Mouse (Mus musculus) MEL (cell line): ENCODE results near the gene Tulp4. TPM values are rescaled to one million over a fixed set of nuclear protein-coding genes. Genes with fewer than 3 reads are reported as not detected.

Experiments
- DNase-seq: peaks from one replicate; pipeline ENCODE4 v3.0.0; 2011; ENCODE audit warnings: low read depth, low spot score
- H3K27ac ChIP-seq: 2 replicates; pipeline ENCODE4 v1.5.1; 2012; ENCODE audit warnings: low read depth, mild to moderate bottlenecking, control low read depth, low read length, moderate library complexity; ENCODE audit not compliant: control insufficient read depth
- H3K27me3 ChIP-seq, 2 experiments: fragments of 150-350 bp in 1 of 2; sonication (generic) in 1 of 2; 2 replicates each; pipeline ENCODE4 v1.6.1; 2012; ENCODE audit warnings: low read length in 2 of 2, mild to moderate bottlenecking in 2 of 2, improper control_type of control experiment in 1 of 2, moderate library complexity in 1 of 2; ENCODE audit not compliant: insufficient read depth in 2 of 2, control insufficient read depth in 1 of 2
- H3K36me3 ChIP-seq, 2 experiments: 2 replicates each; pipeline ENCODE4 v1.6.1; 2012 to 2014; ENCODE audit warnings: low read length in 2 of 2, improper control_type of control experiment in 1 of 2, inconsistent platforms in 1 of 2, mild to moderate bottlenecking in 1 of 2; ENCODE audit not compliant: insufficient read depth in 2 of 2, control insufficient read depth in 1 of 2
- H3K4me1 ChIP-seq, 2 experiments: fragments of 150-350 bp in 1 of 2; sonication (generic) in 1 of 2; 2 replicates each; pipeline ENCODE4 v1.6.1; 2012; ENCODE audit warnings: low read length in 2 of 2, improper control_type of control experiment in 1 of 2, mild to moderate bottlenecking in 1 of 2; ENCODE audit not compliant: insufficient read depth in 2 of 2, control insufficient read depth in 1 of 2
- H3K4me3 ChIP-seq, 2 experiments: fragments of 150-350 bp in 1 of 2; sonication (generic) in 1 of 2; 2 replicates each; pipeline ENCODE4 v1.5.1; 2012; ENCODE audit warnings: low read depth in 2 of 2, low read length in 2 of 2, mild to moderate bottlenecking in 2 of 2, moderate library complexity in 2 of 2, control low read depth in 1 of 2, improper control_type of control experiment in 1 of 2; ENCODE audit not compliant: control insufficient read depth in 1 of 2, insufficient read depth in 1 of 2
- H3K79me2 ChIP-seq: 2 replicates; pipeline ENCODE4 v1.6.1; 2012; ENCODE audit warnings: mild to moderate bottlenecking, low read length, moderate library complexity; ENCODE audit not compliant: control insufficient read depth, poor library complexity, insufficient read depth
- H3K9ac ChIP-seq: 2 replicates; pipeline ENCODE4 v1.6.1; 2012; ENCODE audit warnings: low read depth, mild to moderate bottlenecking, control low read depth, low read length, moderate library complexity; ENCODE audit not compliant: control insufficient read depth, poor library complexity, severe bottlenecking
- H3K9me3 ChIP-seq: fragments of 150-350 bp; sonication (generic); replicated peaks from 2 replicates; pipeline ENCODE4 v1.6.1; 2012; ENCODE audit warnings: mild to moderate bottlenecking, low read length, improper control_type of control experiment, moderate library complexity; ENCODE audit not compliant: insufficient read depth
- BHLHE40 ChIP-seq: IDR thresholded peaks from 2 replicates; pipeline ENCODE4 v1.6.1; 2012; ENCODE audit warnings: low read depth, mild to moderate bottlenecking, inconsistent platforms, low read length, improper control_type of control experiment, borderline replicate concordance
- CHD1 ChIP-seq: IDR thresholded peaks from 2 replicates; pipeline ENCODE4 v1.6.1; 2012; ENCODE audit warnings: low read depth, mild to moderate bottlenecking, inconsistent platforms, low read length, improper control_type of control experiment
- ELF1 ChIP-seq: IDR thresholded peaks from 2 replicates; pipeline ENCODE4 v1.6.1; 2014; ENCODE audit warnings: low read depth, mild to moderate bottlenecking, inconsistent platforms, low read length, improper control_type of control experiment, moderate library complexity
- EP300 ChIP-seq, 2 experiments: IDR thresholded peaks; 2 replicates each; pipeline ENCODE4 v1.6.1; 2011; ENCODE audit warnings: improper control_type of control experiment in 2 of 2, low read length in 2 of 2, low read depth in 1 of 2, mild to moderate bottlenecking in 1 of 2
- HCFC1 ChIP-seq: IDR thresholded peaks from 2 replicates; pipeline ENCODE4 v1.6.1; 2012; ENCODE audit warnings: low read depth, mild to moderate bottlenecking, inconsistent platforms, low read length, improper control_type of control experiment, moderate library complexity
- JUND ChIP-seq: IDR thresholded peaks from 2 replicates; pipeline ENCODE4 v1.6.1; 2011; ENCODE audit warnings: low read depth, mild to moderate bottlenecking, improper control_type of control experiment, low read length
- MAFK ChIP-seq: IDR thresholded peaks from 2 replicates; pipeline ENCODE4 v1.6.1; 2011; ENCODE audit warnings: low read depth, mild to moderate bottlenecking, low read length, improper control_type of control experiment, borderline replicate concordance
- MAZ ChIP-seq: IDR thresholded peaks from 2 replicates; pipeline ENCODE4 v1.6.1; 2012; ENCODE audit warnings: low read depth, mild to moderate bottlenecking, inconsistent platforms, low read length, improper control_type of control experiment
- NELFE ChIP-seq: IDR thresholded peaks from 2 replicates; pipeline ENCODE4 v1.6.1; 2011; ENCODE audit warnings: low read depth, low read length, improper control_type of control experiment
- POLR2A ChIP-seq, 2 experiments: IDR thresholded peaks; 2 replicates each; pipeline ENCODE4 v1.6.1; 2011 to 2012; ENCODE audit warnings: low read length in 2 of 2, mild to moderate bottlenecking in 2 of 2, control low read depth in 1 of 2, improper control_type of control experiment in 1 of 2, low read depth in 1 of 2, moderate library complexity in 1 of 2; ENCODE audit not compliant: control insufficient read depth in 1 of 2, insufficient read depth in 1 of 2, poor library complexity in 1 of 2
- POLR2AphosphoS2 ChIP-seq: IDR thresholded peaks from 2 replicates; pipeline ENCODE4 v1.6.1; 2011; ENCODE audit warnings: low read length, improper control_type of control experiment
- POLR2AphosphoS5 ChIP-seq: IDR thresholded peaks from 2 replicates; pipeline ENCODE4 v1.6.1; 2012; ENCODE audit warnings: low read depth, borderline replicate concordance, mild to moderate bottlenecking, inconsistent platforms, low read length, moderate library complexity, mixed read lengths
- RAD21 ChIP-seq: IDR thresholded peaks from 2 replicates; pipeline ENCODE4 v1.6.1; 2011; ENCODE audit warnings: mild to moderate bottlenecking, low read depth, low read length, improper control_type of control experiment
- SIN3A ChIP-seq: IDR thresholded peaks from 2 replicates; pipeline ENCODE4 v1.6.1; 2012; ENCODE audit warnings: low read length, improper control_type of control experiment, inconsistent platforms
- SMC3 ChIP-seq: IDR thresholded peaks from 2 replicates; pipeline ENCODE4 v1.6.1; 2011; ENCODE audit warnings: low read depth, low read length, improper control_type of control experiment
- TBP ChIP-seq: IDR thresholded peaks from 2 replicates; pipeline ENCODE4 v1.8.0; 2011; ENCODE audit warnings: low read depth, low read length, improper control_type of control experiment
- UBTF ChIP-seq: IDR thresholded peaks from 2 replicates; pipeline ENCODE4 v1.6.1; 2012; ENCODE audit warnings: low read depth, mild to moderate bottlenecking, inconsistent platforms, low read length, improper control_type of control experiment, moderate library complexity, borderline replicate concordance; ENCODE audit not compliant: insufficient read depth
- USF1 ChIP-seq: IDR thresholded peaks from 2 replicates; pipeline ENCODE4 v1.6.1; 2014; ENCODE audit warnings: low read depth, mild to moderate bottlenecking, inconsistent platforms, low read length, improper control_type of control experiment, moderate library complexity
- USF2 ChIP-seq, 2 experiments: IDR thresholded peaks; 2 replicates each; pipeline ENCODE4 v1.6.1; 2011 to 2012; ENCODE audit warnings: improper control_type of control experiment in 2 of 2, low read length in 2 of 2, borderline replicate concordance in 1 of 2, inconsistent platforms in 1 of 2, low read depth in 1 of 2, mild to moderate bottlenecking in 1 of 2; ENCODE audit not compliant: insufficient read depth in 1 of 2
- ZC3H11A ChIP-seq: IDR thresholded peaks from 2 replicates; pipeline ENCODE4 v1.6.1; 2012; ENCODE audit warnings: low read depth, mild to moderate bottlenecking, inconsistent platforms, low read length, improper control_type of control experiment
- ZKSCAN1 ChIP-seq: IDR thresholded peaks from 2 replicates; pipeline ENCODE4 v1.6.1; 2012; ENCODE audit warnings: low read depth, mild to moderate bottlenecking, inconsistent platforms, low read length, improper control_type of control experiment, moderate library complexity
- polyA plus RNA-seq, 2 experiments: library from polyadenylated mRNA; stranded (reverse) in 1 of 2; unstranded in 1 of 2; fragments of >175 nt in 1 of 2; fragments of >200 nt in 1 of 2; gene quantifications; 2 replicates each; pipeline versions ENCODE4 v1.2.1 to v1.2.4; 2012; ENCODE audit warnings: low replicate concordance in 2 of 2, low read depth in 1 of 2; ENCODE audit not compliant: insufficient read length in 2 of 2, insufficient read depth in 1 of 2, missing spikeins in 1 of 2
- total RNA-seq: library from RNA; depleted of rRNA; stranded (reverse); fragments of 300-350 nt; gene quantifications from 2 replicates; pipeline ENCODE4 v1.2.3, GENCODE M21; 2012

Tulp4 gene
- total and polyA plus RNA-seq, 3 experiments: 7.7 to 59.2 TPM; not detected in 1

DNA sequence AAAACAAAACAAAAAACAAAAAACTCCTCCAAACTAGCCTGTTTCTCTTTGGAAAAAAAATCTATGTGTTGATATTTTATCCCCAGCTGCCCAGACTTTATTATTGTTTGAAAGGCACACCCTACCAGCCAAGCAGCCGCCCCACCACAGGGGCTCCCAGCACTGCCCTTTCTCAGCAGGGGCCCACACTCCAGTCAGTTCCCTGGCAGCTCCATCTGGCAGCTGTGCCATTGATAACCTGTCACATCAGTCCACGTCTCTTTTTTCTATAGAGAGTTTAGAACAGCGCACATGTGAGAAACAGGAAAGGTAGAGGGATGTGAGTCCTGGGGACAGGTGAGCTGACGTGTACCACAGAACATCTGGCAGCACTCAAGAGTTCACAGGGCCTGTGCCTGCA lies 73.2 kb downstream of the Tulp4 start:
- no peaks in the 10 kb centered on the region for H3K36me3 ChIP-seq
- TF ChIP-seq USF1 (no peak), UBTF (no peak), SMC3 (no peak), BHLHE40 (no peak), TBP (no peak), JUND (no peak), POLR2AphosphoS5 (no peak), NELFE (no peak), MAFK (no peak), USF2 (IDR thresholded peaks at IDR 0.05; ENCODE audit: borderline replicate concordance in 1 of 2, insufficient read depth in 1 of 2, low read depth in 1 of 2, low read length in 2 of 2) (no peak), SIN3A (no peak), MAZ (no peak), HCFC1 (no peak), ELF1 (no peak), POLR2AphosphoS2 (no peak), ZC3H11A (no peak)
- DNase-seq: no peak
- no peaks in the 10 kb centered on the region for H3K27me3 ChIP-seq
- H3K27ac ChIP-seq: no peak overlapping the region
- no peaks in the 10 kb centered on the region for H3K79me2 ChIP-seq
- no peak overlapping the region for H3K9ac ChIP-seq
- no peaks in the 10 kb centered on the region for H3K9me3 ChIP-seq
- no peak overlapping the region for H3K4me3 ChIP-seq
- no peaks in the 10 kb centered on the region; a peak in 1 of 4 replicates for H3K4me1 ChIP-seq

DNA sequence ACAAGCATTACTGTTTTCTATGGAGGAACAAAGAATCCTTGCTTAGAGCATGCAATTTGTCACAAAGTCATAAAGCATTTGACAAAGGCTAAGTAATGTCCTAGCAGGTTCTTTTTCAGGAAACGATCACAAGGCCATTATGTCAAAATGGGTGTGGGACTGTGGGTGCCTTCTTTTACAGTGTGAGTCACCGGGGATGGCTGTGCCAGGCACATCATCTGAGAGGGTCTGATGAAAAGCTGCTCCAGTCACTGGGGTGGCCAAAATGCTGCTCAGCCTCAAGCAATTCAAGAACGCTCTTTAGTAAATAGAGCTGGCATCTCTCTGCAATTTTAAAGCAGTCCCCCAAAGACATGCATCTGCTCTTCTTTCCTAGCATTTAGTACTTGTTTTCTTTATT lies 74.2 kb downstream of the Tulp4 start:
- DNase-seq: no peak
- Histone ChIP-seq H3K36me3 (no peaks in the 10 kb centered on the region), H3K27ac (no peak overlapping the region), H3K4me1 (no peaks in the 10 kb centered on the region; a peak in 1 of 4 replicates), H3K9ac (no peak overlapping the region), H3K4me3 (no peak overlapping the region), H3K79me2 (no peaks in the 10 kb centered on the region), H3K9me3 (no peaks in the 10 kb centered on the region)
- TF ChIP-seq BHLHE40: no peak
- no peak for TF ChIP-seq CHD1
- no peak for TF ChIP-seq POLR2A (IDR thresholded peaks at IDR 0.05; ENCODE audit: control insufficient read depth in 1 of 2, insufficient read depth in 1 of 2, low read depth in 1 of 2, low read length in 2 of 2, poor library complexity in 1 of 2)
- TF ChIP-seq ZKSCAN1: no peak
- TF ChIP-seq ELF1: no peak
- no peak for TF ChIP-seq RAD21
- TF ChIP-seq HCFC1: no peak
- TF ChIP-seq UBTF: no peak
- no peak for TF ChIP-seq EP300 (IDR thresholded peaks at IDR 0.05; ENCODE audit: low read depth in 1 of 2, low read length in 2 of 2)
- no peak for TF ChIP-seq SIN3A
- TF ChIP-seq NELFE: no peak
- TF ChIP-seq, all 39 proteins: peak for 0
- no peaks in the 10 kb centered on the region for H3K27me3 ChIP-seq
